Mouse (Mus musculus) hindbrain, embryonic 15.5 days (tissue): ENCODE data around the gene Map1b. TPM values are rescaled to one million over a fixed set of nuclear protein-coding genes. Genes with fewer than 3 reads are reported as not detected.

ENCODE experiments used
- ATAC-seq: fragments of 200-750 bp; cut with Nextera tagmentation; 2 replicates; pipeline ENCODE4 v1.8.0; 2017; ENCODE audit warnings: low read depth, moderate number of reproducible peaks, moderate TSS enrichment; ENCODE audit not compliant: low FRiP score
- H3K27ac ChIP-seq: fragments of 300-500 bp; sonication (generic); replicated peaks from 2 replicates; pipeline ENCODE4 v1.5.1; 2015; ENCODE audit warnings: mild to moderate bottlenecking, inconsistent platforms
- H3K27me3 ChIP-seq: fragments of 300-500 bp; sonication (generic); 2 replicates; pipeline ENCODE4 v1.6.1; 2015; ENCODE audit warnings: control low read depth, inconsistent platforms
- H3K36me3 ChIP-seq: fragments of 300-500 bp; sonication (generic); 2 replicates; pipeline ENCODE4 v1.6.1; 2015; ENCODE audit warnings: control low read depth, inconsistent platforms
- H3K4me1 ChIP-seq: fragments of 300-500 bp; sonication (generic); replicated peaks from 2 replicates; pipeline ENCODE4 v1.6.1; 2015; ENCODE audit warnings: control low read depth, inconsistent platforms
- H3K4me2 ChIP-seq: fragments of 300-500 bp; sonication (generic); 2 replicates; pipeline ENCODE4 v1.6.1; 2015; ENCODE audit warnings: moderate library complexity, mild to moderate bottlenecking, inconsistent platforms
- H3K4me3 ChIP-seq: fragments of 300-500 bp; sonication (generic); 2 replicates; pipeline ENCODE4 v1.5.1; 2015; ENCODE audit warnings: mild to moderate bottlenecking, inconsistent platforms
- H3K9ac ChIP-seq: fragments of 300-500 bp; sonication (generic); 2 replicates; pipeline ENCODE4 v1.6.1; 2015; ENCODE audit warnings: inconsistent platforms
- H3K9me3 ChIP-seq: fragments of 300-500 bp; sonication (generic); 2 replicates; pipeline ENCODE4 v1.6.1; 2016; ENCODE audit warnings: control low read depth, inconsistent platforms
- WGBS: fragments of 180-500 bp; shearing (Covaris S2); methylation state at CpG from one replicate; pipeline ENCODE4 v1.1.7; 2015; 5-methylcytosine and 5-hydroxymethylcytosine counted together
- polyA plus RNA-seq: library from polyadenylated mRNA; unstranded; fragments of >200 nt; fragmentation: Nextera tagmentation; extraction: Ambion mirVana; gene quantifications from 2 replicates; pipeline ENCODE4 v1.2.1, GENCODE M21; 2015

Gene Map1b
- polyA plus RNA-seq, 1 experiment from 2014 or later: 2,064 TPM

- Histone ChIP-seq H3K4me3 (no peak overlapping the region), H3K36me3 (peaks cover 5% of the 10 kb centered on the region; the same call in 1 of the 2 replicates), H3K4me2 (no peak overlapping the region), H3K4me1 (peaks cover 35% of the 10 kb centered on the region), H3K9me3 (no peaks in the 10 kb centered on the region), H3K27me3 (no peaks in the 10 kb centered on the region), H3K9ac (no peak overlapping the region), H3K27ac (peak overlapping the region; percentile 57)
- peak; percentile 77 for ATAC-seq
- 48% methylated on average over 12 of the region's 12 CpGs for WGBS
Observed at GRCm38 (mm10) chr13:99458658-99459386, 57.5 kb downstream of the Map1b start.

DNA sequence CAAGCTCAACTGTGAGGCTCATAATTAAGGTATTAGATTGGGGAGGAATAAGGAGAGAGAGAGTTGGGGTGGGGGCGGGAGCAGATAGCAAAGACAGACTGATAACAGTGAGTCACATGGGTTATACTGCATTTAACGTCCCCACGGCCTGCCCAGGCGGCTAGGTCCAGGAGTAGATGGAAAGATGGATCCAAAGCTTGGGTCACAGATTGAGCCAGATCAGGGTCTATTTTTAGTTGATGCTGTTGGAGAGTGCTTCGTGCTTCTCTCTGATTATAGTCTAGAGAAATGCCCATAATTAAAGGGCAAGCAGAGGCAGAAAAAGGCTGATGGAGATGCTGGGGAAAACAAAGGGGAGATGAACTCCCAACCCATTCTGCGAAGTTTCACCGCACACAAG lies 61.4 kb downstream of the Map1b start:
- Histone ChIP-seq H3K9me3 (no peaks in the 10 kb centered on the region), H3K4me3 (no peak overlapping the region), H3K4me1 (peaks cover 51% of the 10 kb centered on the region), H3K27me3 (no peaks in the 10 kb centered on the region), H3K36me3 (no peaks in the 10 kb centered on the region), H3K9ac (no peak overlapping the region), H3K4me2 (no peak overlapping the region), H3K27ac (no peak overlapping the region)
- WGBS: 85% methylated on average over 7 of the region's 7 CpGs
- no peak for ATAC-seq

DNA sequence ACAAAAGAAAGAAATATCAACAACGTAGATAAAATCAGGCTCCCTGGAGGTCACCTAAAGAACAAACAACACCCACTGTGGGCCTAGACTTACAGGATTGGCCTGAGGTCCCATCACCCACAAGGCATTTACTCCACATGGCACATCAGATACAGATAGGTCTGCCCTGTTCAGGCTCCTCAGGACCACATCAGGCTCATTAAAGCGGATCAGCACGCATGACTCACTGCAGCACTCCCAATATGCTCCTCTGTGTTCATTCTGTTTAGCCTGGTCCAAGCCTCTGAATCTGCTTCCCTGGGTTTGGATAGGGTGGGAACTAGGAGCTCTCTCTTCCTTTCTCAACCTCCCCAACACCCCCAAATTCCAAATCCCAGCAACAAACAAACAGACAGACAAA lies 63.9 kb downstream of the Map1b start:
- 80% methylated on average over 3 of the region's 3 CpGs for WGBS
- Histone ChIP-seq H3K27me3 (no peaks in the 10 kb centered on the region), H3K36me3 (no peaks in the 10 kb centered on the region), H3K4me2 (no peak overlapping the region), H3K27ac (no peak overlapping the region), H3K4me1 (peaks cover 63% of the 10 kb centered on the region), H3K9me3 (no peaks in the 10 kb centered on the region), H3K4me3 (no peak overlapping the region), H3K9ac (no peak overlapping the region)
- no peak for ATAC-seq

DNA sequence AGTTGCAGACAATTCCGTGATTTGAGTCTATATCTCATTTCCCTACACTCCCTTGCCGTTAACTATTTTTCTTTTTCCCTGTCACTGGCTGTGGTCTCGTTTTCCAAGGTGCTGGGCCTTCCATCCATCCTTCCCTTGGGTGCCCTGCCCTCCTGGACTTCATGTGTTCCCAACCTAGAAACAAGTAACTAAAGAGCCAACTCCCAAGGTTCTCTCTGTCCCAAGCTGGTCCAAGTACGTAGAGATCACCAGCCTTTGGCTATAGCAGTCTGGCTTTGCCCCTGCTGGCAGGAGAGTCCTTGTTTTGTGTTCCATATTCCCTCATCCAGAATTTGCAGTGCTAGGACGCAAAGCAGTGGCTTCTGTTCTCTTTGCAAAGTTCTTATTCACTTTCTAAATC lies 65.1 kb downstream of the Map1b start:
- H3K9me3 ChIP-seq: no peaks in the 10 kb centered on the region
- peak overlapping the region; percentile 44; the same call in 1 of the 2 replicates for H3K27ac ChIP-seq
- peaks cover 67% of the 10 kb centered on the region for H3K4me1 ChIP-seq
- no peak for ATAC-seq
- no peak overlapping the region for H3K4me3 ChIP-seq
- no peak overlapping the region for H3K9ac ChIP-seq
- H3K4me2 ChIP-seq: no peak overlapping the region
- WGBS: 69% methylated on average over 5 of the region's 5 CpGs
- no peaks in the 10 kb centered on the region for H3K27me3 ChIP-seq
- H3K36me3 ChIP-seq: no peaks in the 10 kb centered on the region

DNA sequence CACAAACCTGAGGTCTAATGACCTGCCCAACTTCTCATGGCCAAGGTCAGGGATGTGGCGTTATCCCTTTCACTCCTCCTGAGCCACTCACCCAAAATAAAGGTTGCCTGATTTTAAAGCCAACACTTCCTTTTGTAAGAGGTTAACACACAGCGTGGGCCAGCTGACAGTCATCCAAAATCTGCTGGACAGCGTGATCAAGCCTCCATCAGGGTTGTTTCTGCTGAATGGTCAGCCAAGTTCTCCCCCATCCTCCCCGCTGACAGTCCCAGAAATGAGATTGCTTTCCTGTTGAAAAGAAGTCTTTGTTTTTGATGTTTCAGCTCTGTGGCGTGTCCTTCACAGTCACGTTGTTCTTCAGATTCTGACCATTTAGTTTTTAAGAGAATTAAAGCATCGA lies 65.6 kb downstream of the Map1b start:
- Histone ChIP-seq H3K9ac (no peak overlapping the region), H3K4me1 (peaks cover 70% of the 10 kb centered on the region), H3K4me3 (no peak overlapping the region), H3K36me3 (no peaks in the 10 kb centered on the region), H3K9me3 (no peaks in the 10 kb centered on the region), H3K27me3 (no peaks in the 10 kb centered on the region), H3K4me2 (no peak overlapping the region), H3K27ac (peak overlapping the region; percentile 17; the same call in 1 of the 2 replicates)
- ATAC-seq: no peak
- 54% methylated on average over 7 of the region's 7 CpGs for WGBS

- no peak overlapping the region for H3K4me2 ChIP-seq
- H3K27me3 ChIP-seq: no peaks in the 10 kb centered on the region
- H3K4me3 ChIP-seq: no peak overlapping the region
- no peak for ATAC-seq
- H3K36me3 ChIP-seq: no peaks in the 10 kb centered on the region
- H3K9me3 ChIP-seq: no peaks in the 10 kb centered on the region
- peaks cover 74% of the 10 kb centered on the region for H3K4me1 ChIP-seq
- H3K9ac ChIP-seq: no peak overlapping the region
- 74% methylated on average over 4 of the region's 4 CpGs for WGBS
- no peak overlapping the region; the same call in 1 of the 2 replicates for H3K27ac ChIP-seq
Observed at GRCm38 (mm10) chr13:99449547-99449946, 66.8 kb downstream of the Map1b start.

DNA sequence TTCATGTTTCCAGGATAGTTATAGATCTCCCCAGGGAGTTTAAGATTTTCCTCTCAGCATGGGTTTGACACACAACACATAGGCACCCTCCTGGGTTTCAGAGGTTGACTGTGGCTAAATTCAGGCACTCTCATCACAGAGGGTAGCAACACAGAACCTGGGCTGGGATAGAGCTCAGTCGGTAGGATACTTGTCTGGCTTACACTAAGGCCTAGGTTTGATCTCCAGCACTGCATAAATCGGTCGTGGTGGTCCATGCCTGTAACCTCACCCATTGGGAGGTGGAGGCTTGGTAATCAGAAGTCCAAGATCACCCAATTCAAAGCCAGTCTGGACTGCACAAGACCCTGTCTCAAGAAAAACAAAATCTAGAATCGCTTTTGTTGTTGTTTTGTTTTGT lies 68.1 kb downstream of the Map1b start:
- 22% methylated on average over 4 of the region's 4 CpGs for WGBS

DNA sequence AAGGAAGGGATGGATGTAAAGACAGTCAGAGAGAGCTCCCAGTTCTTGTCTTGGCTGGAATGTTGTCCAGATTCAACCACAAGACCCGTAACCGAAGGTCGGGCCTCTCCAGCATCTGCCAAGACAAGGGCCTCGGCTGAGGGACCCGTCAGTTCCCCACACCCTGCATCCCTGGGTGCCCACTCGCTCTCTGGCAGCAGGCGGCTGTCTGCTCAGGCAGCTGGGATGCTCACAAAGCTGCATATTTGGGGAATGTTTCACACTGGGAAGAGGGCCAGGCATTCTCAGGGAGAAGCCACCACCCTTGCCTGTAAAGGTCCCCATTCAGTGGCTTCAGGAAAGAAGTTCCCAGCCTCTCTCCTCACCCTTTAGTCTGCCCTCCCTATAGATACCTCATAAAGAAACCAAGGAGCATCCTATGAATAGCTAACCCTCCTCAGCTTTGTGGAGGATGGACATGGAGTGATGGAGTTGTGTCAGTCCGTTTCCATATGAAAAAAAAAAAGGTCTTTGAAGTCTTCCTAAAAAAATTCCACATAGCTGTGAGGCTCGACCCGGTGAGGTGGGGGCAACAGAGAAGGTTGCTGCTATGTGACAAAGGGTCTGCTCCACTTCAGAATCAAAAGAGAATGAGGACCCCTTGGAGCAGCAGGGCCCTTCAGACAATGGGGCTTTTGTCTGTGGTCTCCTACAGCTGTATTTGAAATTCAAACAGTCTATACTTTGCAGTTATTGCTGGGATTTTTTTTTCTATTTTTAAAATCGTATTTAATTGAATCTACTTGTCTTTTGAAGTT lies 68.7 kb downstream of the Map1b start:
- Histone ChIP-seq H3K4me2 (peak overlapping the region; percentile 29), H3K27me3 (no peaks in the 10 kb centered on the region), H3K4me3 (no peak overlapping the region), H3K27ac (peak overlapping the region; percentile 67), H3K9me3 (no peaks in the 10 kb centered on the region), H3K36me3 (no peaks in the 10 kb centered on the region), H3K9ac (peak overlapping the region; percentile 21; the same call in 1 of the 2 replicates), H3K4me1 (peaks cover 93% of the 10 kb centered on the region)
- WGBS: 11% methylated on average over 11 of the region's 11 CpGs
- no peak for ATAC-seq

More for the DNA sequence above, 68.1 kb downstream of the Map1b start:
- Histone ChIP-seq H3K9ac (no peak overlapping the region), H3K27ac (no peak overlapping the region), H3K4me2 (no peak overlapping the region), H3K9me3 (no peaks in the 10 kb centered on the region), H3K27me3 (no peaks in the 10 kb centered on the region), H3K4me1 (peaks cover 86% of the 10 kb centered on the region), H3K36me3 (no peaks in the 10 kb centered on the region), H3K4me3 (no peak overlapping the region)
- no peak for ATAC-seq

GRCm38 (mm10) chr13:99447002-99447401 lies 69.3 kb downstream of the Map1b start:
- WGBS: 27% methylated on average over 7 of the region's 7 CpGs
- H3K4me3 ChIP-seq: 0 out of 2 replicates have a peak overlapping the region, but pooled peaks have one; percentile 1

GRCm38 (mm10) chr13:99444880-99445279 lies 71.5 kb downstream of the Map1b start:
- Histone ChIP-seq H3K9me3 (no peaks in the 10 kb centered on the region), H3K4me2 (peak overlapping the region; percentile 24), H3K4me3 (no peak overlapping the region), H3K27me3 (no peaks in the 10 kb centered on the region), H3K4me1 (peaks cover 86% of the 10 kb centered on the region), H3K36me3 (peaks cover 22% of the 10 kb centered on the region), H3K27ac (peak overlapping the region; percentile 72), H3K9ac (no peak overlapping the region)
- WGBS: under 1% methylated on average over 6 of the region's 6 CpGs
- ATAC-seq: peak; percentile 20

More at GRCm38 (mm10) chr13:99447002-99447401, 69.3 kb downstream of the Map1b start:
- H3K9me3 ChIP-seq: no peaks in the 10 kb centered on the region
- H3K36me3 ChIP-seq: peaks cover under 1% of the 10 kb centered on the region; the same call in 1 of the 2 replicates
- H3K9ac ChIP-seq: 0 out of 2 replicates have a peak overlapping the region, but pooled peaks have one; percentile 21
- peaks cover 93% of the 10 kb centered on the region for H3K4me1 ChIP-seq
- H3K27ac ChIP-seq: peak overlapping the region; percentile 67
- peak overlapping the region; percentile 29 for H3K4me2 ChIP-seq
- no peaks in the 10 kb centered on the region for H3K27me3 ChIP-seq
- ATAC-seq: no peak

DNA sequence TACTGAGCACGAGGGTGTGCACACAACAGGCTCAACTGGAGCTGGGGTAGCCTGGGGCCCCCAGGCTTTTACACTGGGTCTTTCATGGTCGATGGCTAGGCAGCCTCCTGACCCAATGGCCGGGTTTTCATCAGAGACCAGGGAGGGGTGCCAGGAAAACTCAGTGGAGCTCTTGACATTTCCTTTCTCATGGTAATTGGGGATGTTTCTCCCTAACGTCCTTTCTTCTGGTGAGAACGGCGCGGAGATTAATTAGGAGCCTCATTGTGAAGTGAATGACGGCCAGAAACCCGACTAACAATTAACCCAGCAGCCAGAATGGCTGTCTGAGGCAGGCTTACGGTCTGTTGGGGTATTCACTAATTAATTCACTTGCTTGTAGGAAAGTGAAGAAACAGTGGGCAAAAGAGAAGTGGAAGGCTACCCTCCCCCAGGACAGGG lies 71.9 kb downstream of the Map1b start:
- H3K9ac ChIP-seq: no peak overlapping the region
- H3K4me2 ChIP-seq: peak overlapping the region; percentile 24
- no peaks in the 10 kb centered on the region for H3K9me3 ChIP-seq
- H3K27me3 ChIP-seq: no peaks in the 10 kb centered on the region
- H3K4me3 ChIP-seq: no peak overlapping the region
- H3K4me1 ChIP-seq: peaks cover 81% of the 10 kb centered on the region
- peak overlapping the region; percentile 72 for H3K27ac ChIP-seq
- WGBS: 4% methylated on average over 10 of the region's 10 CpGs
- peak; percentile 73 for ATAC-seq
- H3K36me3 ChIP-seq: peaks cover 26% of the 10 kb centered on the region
